Mouse (Mus musculus) yolk sac, embryonic 10.5 days (tissue): Measurements from ENCODE around the gene C1qc.
A peak's percentile ranks its signal among the peaks of the same experiment; 100 is the strongest.

Source experiments
- DNase-seq: peaks from one replicate; pipeline ENCODE4 v3.0.0-alpha.2; 2017; ENCODE audit warnings: low spot score

C1qc gene

GRCm38 (mm10) chr4:136848565-136848964 lies 44.3 kb downstream of the C1qc start:
- no peak for DNase-seq

- no peak for DNase-seq
Observed at GRCm38 (mm10) chr4:136847166-136847565, 45.7 kb downstream of the C1qc start.

GRCm38 (mm10) chr4:136842802-136843201 lies 50.1 kb downstream of the C1qc start:
- no peak for DNase-seq

GRCm38 (mm10) chr4:136842033-136842432 lies 50.8 kb downstream of the C1qc start:
- DNase-seq = no peak

GRCm38 (mm10) chr4:136841056-136841455 lies 51.8 kb downstream of the C1qc start:
- DNase-seq = peak; percentile 60
